Mouse (Mus musculus) embryonic fibroblast, embryonic 13.5 days (primary cell): ENCODE results near the gene Aida.

Experiments
- CTCF ChIP-seq: IDR thresholded peaks from 2 replicates; pipeline ENCODE4 v1.5.1; 2011; ENCODE audit warnings: mild to moderate bottlenecking, control low read depth, low read length, moderate library complexity, borderline replicate concordance; ENCODE audit not compliant: insufficient read depth
- POLR2A ChIP-seq: IDR thresholded peaks from 2 replicates; pipeline ENCODE4 v1.6.1; 2011; ENCODE audit warnings: low read depth, mild to moderate bottlenecking, control low read depth, low read length, moderate library complexity

- TF ChIP-seq CTCF (no peak), POLR2A (peak; percentile 66)
These were observed 540 bp downstream of the Aida start, which contains the start of gene Brox for GRCm38 (mm10) chr1:183296877-183297383.
